Mouse (Mus musculus): Measurements from ENCODE around the gene Zwint. TPM values are rescaled to one million over a fixed set of nuclear protein-coding genes. Genes with fewer than 3 reads are reported as not detected.

Gene Zwint
- polyA plus RNA-seq (2014; fragmentation: Nextera tagmentation; extraction: Ambion mirVana), result 246 and 280 TPM in 2 replicates

- no peaks in the 10 kb centered on the region for H3K27me3 ChIP-seq (replicated peaks; ENCODE audit: control insufficient read depth, insufficient read depth, low read length)
- WGBS, result 2% methylated on average over 36 of the region's 36 CpGs
- peak within 1 kb of the TSS; percentile 85 for H3K27ac ChIP-seq (ENCODE audit: low read depth)
- H3K36me3 ChIP-seq (ENCODE audit: control insufficient read depth, insufficient read depth, low read length), result peaks cover 35% of the 10 kb centered on the region
- peak within 1 kb of the TSS; percentile 87 for H3K4me3 ChIP-seq (ENCODE audit: low read depth, low read length)
- H3K9ac ChIP-seq (ENCODE audit: low read length), result peak within 1 kb of the TSS; percentile 72
- ATAC-seq (replicated peaks; ENCODE audit: low FRiP score, low TSS enrichment, low read depth) (peak; percentile 98), DNase-seq (ENCODE audit: low spot score) (peak; percentile 95)
- H3K4me1 ChIP-seq (replicated peaks; ENCODE audit: control insufficient read depth, insufficient read depth, low read length), result peaks cover 7% of the 10 kb centered on the region
- H3K9me3 ChIP-seq (ENCODE audit: control insufficient read depth, low read length), result no peaks in the 10 kb centered on the region
- peak within 1 kb of the TSS; percentile 71 for H3K4me2 ChIP-seq (ENCODE audit: low read length)
Measured at GRCm38 (mm10) chr10:72654270-72655016, at the start of gene Zwint. TSS of gene Zwint (plus strand) at chr10:72654845.

- Histone ChIP-seq H3K36me3 (ENCODE audit: control insufficient read depth, insufficient read depth, low read length) (no peaks in the 10 kb centered on the region), H3K9me3 (ENCODE audit: control insufficient read depth, low read length) (no peaks in the 10 kb centered on the region), H3K4me3 (ENCODE audit: low read depth, low read length) (no peak overlapping the region), H3K4me2 (ENCODE audit: low read length) (no peak overlapping the region), H3K27ac (ENCODE audit: low read depth) (no peak overlapping the region), H3K9ac (ENCODE audit: low read length) (no peak overlapping the region), H3K27me3 (replicated peaks; ENCODE audit: control insufficient read depth, insufficient read depth, low read length) (no peaks in the 10 kb centered on the region), H3K4me1 (replicated peaks; ENCODE audit: control insufficient read depth, insufficient read depth, low read length) (no peaks in the 10 kb centered on the region)
- ATAC-seq (replicated peaks; ENCODE audit: low FRiP score, low TSS enrichment, low read depth) (no peak), DNase-seq (ENCODE audit: low spot score) (no peak)
- 87% methylated on average over 5 of the region's 5 CpGs for WGBS
Measured at GRCm38 (mm10) chr10:72613125-72613915, 41.3 kb upstream of the Zwint start.

- no peak overlapping the region for H3K9ac ChIP-seq (ENCODE audit: low read length)
- no peaks in the 10 kb centered on the region for H3K36me3 ChIP-seq (ENCODE audit: control insufficient read depth, insufficient read depth, low read length)
- no peak overlapping the region for H3K4me2 ChIP-seq (ENCODE audit: low read length)
- WGBS, result 81% methylated on average over 2 of the region's 2 CpGs
- H3K27ac ChIP-seq (ENCODE audit: low read depth), result no peak overlapping the region
- H3K9me3 ChIP-seq (ENCODE audit: control insufficient read depth, low read length), result no peaks in the 10 kb centered on the region
- no peak for DNase-seq (ENCODE audit: low spot score)
- H3K4me1 ChIP-seq (replicated peaks; ENCODE audit: control insufficient read depth, insufficient read depth, low read length), result no peaks in the 10 kb centered on the region
- no peak overlapping the region for H3K4me3 ChIP-seq (ENCODE audit: low read depth, low read length)
- no peak for ATAC-seq (replicated peaks; ENCODE audit: low FRiP score, low TSS enrichment, low read depth)
- no peaks in the 10 kb centered on the region for H3K27me3 ChIP-seq (replicated peaks; ENCODE audit: control insufficient read depth, insufficient read depth, low read length)
Measured at GRCm38 (mm10) chr10:72616153-72616552, 38.5 kb upstream of the Zwint start.

GRCm38 (mm10) chr10:72620527-72620926 lies 34.1 kb upstream of the Zwint start:
- no peak for DNase-seq (ENCODE audit: low spot score)
- Histone ChIP-seq H3K27me3 (replicated peaks; ENCODE audit: control insufficient read depth, insufficient read depth, low read length) (no peaks in the 10 kb centered on the region), H3K36me3 (ENCODE audit: control insufficient read depth, insufficient read depth, low read length) (no peaks in the 10 kb centered on the region), H3K4me1 (replicated peaks; ENCODE audit: control insufficient read depth, insufficient read depth, low read length) (no peaks in the 10 kb centered on the region), H3K4me3 (ENCODE audit: low read depth, low read length) (no peak overlapping the region), H3K9me3 (ENCODE audit: control insufficient read depth, low read length) (no peaks in the 10 kb centered on the region), H3K27ac (ENCODE audit: low read depth) (no peak overlapping the region), H3K9ac (ENCODE audit: low read length) (no peak overlapping the region), H3K4me2 (ENCODE audit: low read length) (no peak overlapping the region)
- WGBS, result 25% methylated on average over 2 of the region's 2 CpGs
- ATAC-seq (replicated peaks; ENCODE audit: low FRiP score, low TSS enrichment, low read depth), result no peak

- Histone ChIP-seq H3K27ac (ENCODE audit: low read depth) (no peak overlapping the region), H3K9ac (ENCODE audit: low read length) (no peak overlapping the region), H3K36me3 (ENCODE audit: control insufficient read depth, insufficient read depth, low read length) (no peaks in the 10 kb centered on the region), H3K4me2 (ENCODE audit: low read length) (no peak overlapping the region), H3K4me3 (ENCODE audit: low read depth, low read length) (no peak overlapping the region), H3K9me3 (ENCODE audit: control insufficient read depth, low read length) (no peaks in the 10 kb centered on the region), H3K27me3 (replicated peaks; ENCODE audit: control insufficient read depth, insufficient read depth, low read length) (no peaks in the 10 kb centered on the region), H3K4me1 (replicated peaks; ENCODE audit: control insufficient read depth, insufficient read depth, low read length) (no peaks in the 10 kb centered on the region)
- no peak for ATAC-seq (replicated peaks; ENCODE audit: low FRiP score, low TSS enrichment, low read depth)
- DNase-seq (ENCODE audit: low spot score), result no peak
- 54% methylated on average over 8 of the region's 8 CpGs for WGBS
Measured at GRCm38 (mm10) chr10:72623561-72623960, 31.1 kb upstream of the Zwint start.

- Histone ChIP-seq H3K27ac (ENCODE audit: low read depth) (no peak overlapping the region), H3K4me3 (ENCODE audit: low read depth, low read length) (no peak overlapping the region), H3K36me3 (ENCODE audit: control insufficient read depth, insufficient read depth, low read length) (no peaks in the 10 kb centered on the region), H3K4me1 (replicated peaks; ENCODE audit: control insufficient read depth, insufficient read depth, low read length) (no peaks in the 10 kb centered on the region), H3K27me3 (replicated peaks; ENCODE audit: control insufficient read depth, insufficient read depth, low read length) (no peaks in the 10 kb centered on the region), H3K4me2 (ENCODE audit: low read length) (no peak overlapping the region), H3K9me3 (ENCODE audit: control insufficient read depth, low read length) (no peaks in the 10 kb centered on the region), H3K9ac (ENCODE audit: low read length) (no peak overlapping the region)
- DNase-seq (ENCODE audit: low spot score) (no peak), ATAC-seq (replicated peaks; ENCODE audit: low FRiP score, low TSS enrichment, low read depth) (0 out of 2 replicates have a peak, but pooled peaks have one; percentile 53)
- 18% methylated on average over 5 of the region's 5 CpGs for WGBS
Measured at GRCm38 (mm10) chr10:72634125-72634524, 20.5 kb upstream of the Zwint start.

- Histone ChIP-seq H3K4me1 (replicated peaks; ENCODE audit: control insufficient read depth, insufficient read depth, low read length) (peaks cover 4% of the 10 kb centered on the region), H3K9me3 (ENCODE audit: control insufficient read depth, low read length) (no peaks in the 10 kb centered on the region), H3K4me3 (ENCODE audit: low read depth, low read length) (no peak overlapping the region), H3K27me3 (replicated peaks; ENCODE audit: control insufficient read depth, insufficient read depth, low read length) (no peaks in the 10 kb centered on the region), H3K9ac (ENCODE audit: low read length) (no peak overlapping the region), H3K4me2 (ENCODE audit: low read length) (no peak overlapping the region), H3K27ac (ENCODE audit: low read depth) (no peak overlapping the region), H3K36me3 (ENCODE audit: control insufficient read depth, insufficient read depth, low read length) (no peaks in the 10 kb centered on the region)
- WGBS, result 62% methylated on average over 6 of the region's 6 CpGs
- DNase-seq (ENCODE audit: low spot score) (no peak), ATAC-seq (replicated peaks; ENCODE audit: low FRiP score, low TSS enrichment, low read depth) (no peak)
Measured at GRCm38 (mm10) chr10:72650867-72651266, 3.8 kb upstream of the Zwint start.

GRCm38 (mm10) chr10:72653797-72654196 lies 848 bp upstream of the Zwint start:
- 51% methylated on average over 2 of the region's 2 CpGs for WGBS
- H3K9ac ChIP-seq (ENCODE audit: low read length), result no peak overlapping the region
- H3K4me1 ChIP-seq (replicated peaks; ENCODE audit: control insufficient read depth, insufficient read depth, low read length), result peaks cover 7% of the 10 kb centered on the region
- DNase-seq (ENCODE audit: low spot score) (no peak), ATAC-seq (replicated peaks; ENCODE audit: low FRiP score, low TSS enrichment, low read depth) (no peak)
- peak overlapping the region; percentile 56 for H3K4me2 ChIP-seq (ENCODE audit: low read length)
- 0 out of 2 replicates have a peak overlapping the region, but pooled peaks have one; percentile 87 for H3K4me3 ChIP-seq (ENCODE audit: low read depth, low read length)
- H3K27ac ChIP-seq (ENCODE audit: low read depth), result peak overlapping the region; percentile 85; the same call in 1 of the 2 replicates
- peaks cover 29% of the 10 kb centered on the region for H3K36me3 ChIP-seq (ENCODE audit: control insufficient read depth, insufficient read depth, low read length)
- H3K27me3 ChIP-seq (replicated peaks; ENCODE audit: control insufficient read depth, insufficient read depth, low read length), result no peaks in the 10 kb centered on the region
- H3K9me3 ChIP-seq (ENCODE audit: control insufficient read depth, low read length), result no peaks in the 10 kb centered on the region

Measured in intestine, embryonic 14.5 days (tissue).